Mouse (Mus musculus) MEL (cell line): ENCODE data around the gene Slc37a4. TPM values are rescaled to one million over a fixed set of nuclear protein-coding genes. Genes with fewer than 3 reads are reported as not detected.

ENCODE experiments used
- DNase-seq: peaks from one replicate; pipeline ENCODE4 v3.0.0; 2011; ENCODE audit warnings: low read depth, low spot score
- H3K27ac ChIP-seq: 2 replicates; pipeline ENCODE4 v1.5.1; 2012; ENCODE audit warnings: low read depth, mild to moderate bottlenecking, control low read depth, low read length, moderate library complexity; ENCODE audit not compliant: control insufficient read depth
- H3K27me3 ChIP-seq, 2 experiments: fragments of 150-350 bp in 1 of 2; sonication (generic) in 1 of 2; 2 replicates each; pipeline ENCODE4 v1.6.1; 2012; ENCODE audit warnings: low read length in 2 of 2, mild to moderate bottlenecking in 2 of 2, improper control_type of control experiment in 1 of 2, moderate library complexity in 1 of 2; ENCODE audit not compliant: insufficient read depth in 2 of 2, control insufficient read depth in 1 of 2
- H3K36me3 ChIP-seq, 2 experiments: 2 replicates each; pipeline ENCODE4 v1.6.1; 2012 to 2014; ENCODE audit warnings: low read length in 2 of 2, improper control_type of control experiment in 1 of 2, inconsistent platforms in 1 of 2, mild to moderate bottlenecking in 1 of 2; ENCODE audit not compliant: insufficient read depth in 2 of 2, control insufficient read depth in 1 of 2
- H3K4me1 ChIP-seq, 2 experiments: fragments of 150-350 bp in 1 of 2; sonication (generic) in 1 of 2; 2 replicates each; pipeline ENCODE4 v1.6.1; 2012; ENCODE audit warnings: low read length in 2 of 2, improper control_type of control experiment in 1 of 2, mild to moderate bottlenecking in 1 of 2; ENCODE audit not compliant: insufficient read depth in 2 of 2, control insufficient read depth in 1 of 2
- H3K4me3 ChIP-seq, 2 experiments: fragments of 150-350 bp in 1 of 2; sonication (generic) in 1 of 2; 2 replicates each; pipeline ENCODE4 v1.5.1; 2012; ENCODE audit warnings: low read depth in 2 of 2, low read length in 2 of 2, mild to moderate bottlenecking in 2 of 2, moderate library complexity in 2 of 2, control low read depth in 1 of 2, improper control_type of control experiment in 1 of 2; ENCODE audit not compliant: control insufficient read depth in 1 of 2, insufficient read depth in 1 of 2
- H3K79me2 ChIP-seq: 2 replicates; pipeline ENCODE4 v1.6.1; 2012; ENCODE audit warnings: mild to moderate bottlenecking, low read length, moderate library complexity; ENCODE audit not compliant: control insufficient read depth, poor library complexity, insufficient read depth
- H3K9ac ChIP-seq: 2 replicates; pipeline ENCODE4 v1.6.1; 2012; ENCODE audit warnings: low read depth, mild to moderate bottlenecking, control low read depth, low read length, moderate library complexity; ENCODE audit not compliant: control insufficient read depth, poor library complexity, severe bottlenecking
- H3K9me3 ChIP-seq: fragments of 150-350 bp; sonication (generic); replicated peaks from 2 replicates; pipeline ENCODE4 v1.6.1; 2012; ENCODE audit warnings: mild to moderate bottlenecking, low read length, improper control_type of control experiment, moderate library complexity; ENCODE audit not compliant: insufficient read depth
- CHD1 ChIP-seq: IDR thresholded peaks from 2 replicates; pipeline ENCODE4 v1.6.1; 2012; ENCODE audit warnings: low read depth, mild to moderate bottlenecking, inconsistent platforms, low read length, improper control_type of control experiment
- CHD2 ChIP-seq: IDR thresholded peaks from 2 replicates; pipeline ENCODE4 v1.6.1; 2011; ENCODE audit warnings: low read length, improper control_type of control experiment
- E2F4 ChIP-seq: IDR thresholded peaks from 2 replicates; pipeline ENCODE4 v1.6.1; 2011; ENCODE audit warnings: low read depth, low read length, improper control_type of control experiment, borderline replicate concordance
- ELF1 ChIP-seq: IDR thresholded peaks from 2 replicates; pipeline ENCODE4 v1.6.1; 2014; ENCODE audit warnings: low read depth, mild to moderate bottlenecking, inconsistent platforms, low read length, improper control_type of control experiment, moderate library complexity
- EP300 ChIP-seq, 2 experiments: IDR thresholded peaks; 2 replicates each; pipeline ENCODE4 v1.6.1; 2011; ENCODE audit warnings: improper control_type of control experiment in 2 of 2, low read length in 2 of 2, low read depth in 1 of 2, mild to moderate bottlenecking in 1 of 2
- ETS1 ChIP-seq: IDR thresholded peaks from 2 replicates; pipeline ENCODE4 v1.6.1; 2012; ENCODE audit warnings: low read depth, mild to moderate bottlenecking, inconsistent platforms, low read length, improper control_type of control experiment, moderate library complexity
- GABPA ChIP-seq: IDR thresholded peaks from 2 replicates; pipeline ENCODE4 v1.6.1; 2012; ENCODE audit warnings: low read depth, mild to moderate bottlenecking, inconsistent platforms, low read length, improper control_type of control experiment, moderate library complexity
- GATA1 ChIP-seq: IDR thresholded peaks from 2 replicates; pipeline ENCODE4 v1.6.1; 2011; ENCODE audit warnings: low read depth, low read length, improper control_type of control experiment
- HCFC1 ChIP-seq: IDR thresholded peaks from 2 replicates; pipeline ENCODE4 v1.6.1; 2012; ENCODE audit warnings: low read depth, mild to moderate bottlenecking, inconsistent platforms, low read length, improper control_type of control experiment, moderate library complexity
- KAT2A ChIP-seq: conservative IDR thresholded peaks from 2 replicates; pipeline ENCODE4 v1.6.1; 2012; ENCODE audit warnings: low read depth, low read length, improper control_type of control experiment, inconsistent platforms
- MYB ChIP-seq: IDR thresholded peaks from 2 replicates; pipeline ENCODE4 v1.6.1; 2011; ENCODE audit warnings: mild to moderate bottlenecking, low read depth, low read length, improper control_type of control experiment
- MYC ChIP-seq: IDR thresholded peaks from 2 replicates; pipeline ENCODE4 v1.6.1; 2011; ENCODE audit warnings: low read depth, mild to moderate bottlenecking, low read length, improper control_type of control experiment, moderate library complexity
- NELFE ChIP-seq: IDR thresholded peaks from 2 replicates; pipeline ENCODE4 v1.6.1; 2011; ENCODE audit warnings: low read depth, low read length, improper control_type of control experiment
- NRF1 ChIP-seq: IDR thresholded peaks from 2 replicates; pipeline ENCODE4 v1.6.1; 2014; ENCODE audit warnings: low read depth, mild to moderate bottlenecking, inconsistent platforms, low read length, improper control_type of control experiment, moderate library complexity; ENCODE audit not compliant: poor library complexity, insufficient read depth, severe bottlenecking
- POLR2A ChIP-seq, 2 experiments: IDR thresholded peaks; 2 replicates each; pipeline ENCODE4 v1.6.1; 2011 to 2012; ENCODE audit warnings: low read length in 2 of 2, mild to moderate bottlenecking in 2 of 2, control low read depth in 1 of 2, improper control_type of control experiment in 1 of 2, low read depth in 1 of 2, moderate library complexity in 1 of 2; ENCODE audit not compliant: control insufficient read depth in 1 of 2, insufficient read depth in 1 of 2, poor library complexity in 1 of 2
- POLR2AphosphoS2 ChIP-seq: IDR thresholded peaks from 2 replicates; pipeline ENCODE4 v1.6.1; 2011; ENCODE audit warnings: low read length, improper control_type of control experiment
- POLR2AphosphoS5 ChIP-seq: IDR thresholded peaks from 2 replicates; pipeline ENCODE4 v1.6.1; 2012; ENCODE audit warnings: low read depth, borderline replicate concordance, mild to moderate bottlenecking, inconsistent platforms, low read length, moderate library complexity, mixed read lengths
- RCOR1 ChIP-seq: IDR thresholded peaks from 2 replicates; pipeline ENCODE4 v1.6.1; 2012; ENCODE audit warnings: low read depth, mild to moderate bottlenecking, inconsistent platforms, low read length, improper control_type of control experiment
- SIN3A ChIP-seq: IDR thresholded peaks from 2 replicates; pipeline ENCODE4 v1.6.1; 2012; ENCODE audit warnings: low read length, improper control_type of control experiment, inconsistent platforms
- TAL1 ChIP-seq: IDR thresholded peaks from 2 replicates; pipeline ENCODE4 v1.6.1; 2012; ENCODE audit warnings: mild to moderate bottlenecking, inconsistent platforms, low read length, moderate library complexity, mixed read lengths
- TBP ChIP-seq: IDR thresholded peaks from 2 replicates; pipeline ENCODE4 v1.8.0; 2011; ENCODE audit warnings: low read depth, low read length, improper control_type of control experiment
- TCF12 ChIP-seq: IDR thresholded peaks from 2 replicates; pipeline ENCODE4 v1.6.1; 2014; ENCODE audit warnings: low read depth, mild to moderate bottlenecking, inconsistent platforms, low read length, improper control_type of control experiment, moderate library complexity
- UBTF ChIP-seq: IDR thresholded peaks from 2 replicates; pipeline ENCODE4 v1.6.1; 2012; ENCODE audit warnings: low read depth, mild to moderate bottlenecking, inconsistent platforms, low read length, improper control_type of control experiment, moderate library complexity, borderline replicate concordance; ENCODE audit not compliant: insufficient read depth
- ZC3H11A ChIP-seq: IDR thresholded peaks from 2 replicates; pipeline ENCODE4 v1.6.1; 2012; ENCODE audit warnings: low read depth, mild to moderate bottlenecking, inconsistent platforms, low read length, improper control_type of control experiment
- ZKSCAN1 ChIP-seq: IDR thresholded peaks from 2 replicates; pipeline ENCODE4 v1.6.1; 2012; ENCODE audit warnings: low read depth, mild to moderate bottlenecking, inconsistent platforms, low read length, improper control_type of control experiment, moderate library complexity
- ZMIZ1 ChIP-seq: IDR thresholded peaks from 2 replicates; pipeline ENCODE4 v1.6.1; 2012; ENCODE audit warnings: low read depth, mild to moderate bottlenecking, inconsistent platforms, low read length, improper control_type of control experiment, moderate library complexity
- polyA plus RNA-seq, 2 experiments: library from polyadenylated mRNA; stranded (reverse) in 1 of 2; unstranded in 1 of 2; fragments of >175 nt in 1 of 2; fragments of >200 nt in 1 of 2; gene quantifications; 2 replicates each; pipeline versions ENCODE4 v1.2.1 to v1.2.4; 2012; ENCODE audit warnings: low replicate concordance in 2 of 2, low read depth in 1 of 2; ENCODE audit not compliant: insufficient read length in 2 of 2, insufficient read depth in 1 of 2, missing spikeins in 1 of 2
- total RNA-seq: library from RNA; depleted of rRNA; stranded (reverse); fragments of 300-350 nt; gene quantifications from 2 replicates; pipeline ENCODE4 v1.2.3, GENCODE M21; 2012

Slc37a4 gene
- total and polyA plus RNA-seq, 3 experiments = 29.0 to 35.3 TPM; not detected in 1

GRCm38 (mm10) chr9:44378153-44378730 is 18.4 kb upstream of the Slc37a4 start:
- Histone ChIP-seq H3K4me3 (peak overlapping the region; percentile 77 to 89), H3K79me2 (peaks cover 26% of the 10 kb centered on the region), H3K9me3 (no peaks in the 10 kb centered on the region), H3K36me3 (peaks cover 8 to 10% of the 10 kb centered on the region in 2 experiments), H3K4me1 (peaks cover 0 to 9% of the 10 kb centered on the region in 2 experiments; a peak in 3 of 4 replicates), H3K9ac (peak overlapping the region; percentile 89), H3K27ac (peak overlapping the region; percentile 89), H3K27me3 (no peaks in the 10 kb centered on the region)
- TF ChIP-seq SIN3A (peak; percentile 71), EP300 (IDR thresholded peaks at IDR 0.05; ENCODE audit: low read depth in 1 of 2, low read length in 2 of 2) (peak; percentile 33 to 60; a peak in 3 of 4 replicates), TAL1 (no peak), E2F4 (no peak), ETS1 (peak; percentile 63), RCOR1 (peak; percentile 58; the same call in 1 of the 2 replicates), POLR2AphosphoS2 (no peak; the same call in 1 of the 2 replicates), CHD1 (peak; percentile 27; the same call in 1 of the 2 replicates), NRF1 (no peak), MYC (0 out of 2 replicates have a peak, but pooled peaks have one; percentile 48), GATA1 (peak; percentile 76), TCF12 (0 out of 2 replicates have a peak, but pooled peaks have one; percentile 19), HCFC1 (no peak)
- DNase-seq = peak; percentile 60

DNA sequence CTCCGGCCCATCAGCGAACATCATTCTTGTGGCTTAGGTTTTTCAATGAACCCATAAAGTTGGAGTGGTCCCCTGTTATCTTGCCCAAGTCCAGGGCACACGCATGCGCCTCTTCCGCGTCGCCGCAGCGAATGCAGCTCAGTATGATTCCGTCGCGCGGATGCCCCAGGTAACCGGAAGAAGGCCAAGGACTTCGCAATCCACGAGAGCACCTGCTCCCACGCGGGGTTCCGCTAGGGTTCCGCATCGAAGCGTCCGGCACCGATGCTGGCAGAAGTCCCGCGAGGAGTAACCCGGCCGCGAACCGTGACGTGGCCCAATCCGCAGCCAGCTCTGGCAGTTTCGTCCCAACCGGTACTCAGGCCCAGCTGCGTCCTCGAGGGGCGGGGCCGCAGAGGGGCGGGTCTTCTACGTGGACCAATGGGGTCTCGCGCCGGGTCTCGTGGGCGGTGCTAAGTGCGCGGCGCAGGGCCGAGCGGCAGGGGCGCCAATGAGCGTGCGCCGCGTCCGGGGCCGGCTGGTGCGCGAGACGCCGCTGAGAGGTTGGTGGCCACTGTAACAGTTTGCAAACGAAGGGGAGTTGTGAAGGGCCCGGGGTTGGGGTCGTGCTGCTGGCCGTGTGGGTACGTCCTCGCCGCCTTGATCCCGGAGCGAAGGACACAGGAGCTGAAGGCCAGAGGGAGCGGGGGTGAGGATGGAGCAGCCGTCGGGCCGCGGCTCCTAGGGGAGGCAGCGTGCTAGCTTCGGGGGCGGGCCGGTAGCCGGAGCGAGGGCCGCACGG is 17.4 kb upstream of the Slc37a4 start, which contains the start of gene Hyou1:
Hyou1 (plus strand) TSS at position 437 of the 781 bp plus-strand sequence.
- Histone ChIP-seq H3K36me3 (peaks cover 8 to 10% of the 10 kb centered on the region in 2 experiments), H3K9me3 (no peaks in the 10 kb centered on the region), H3K4me3 (peak within 1 kb of the TSS; percentile 81 to 96), H3K79me2 (peaks cover 26% of the 10 kb centered on the region), H3K27ac (peak within 1 kb of the TSS; percentile 89), H3K27me3 (no peaks in the 10 kb centered on the region), H3K9ac (peak within 1 kb of the TSS; percentile 94), H3K4me1 (peaks cover 0 to 9% of the 10 kb centered on the region in 2 experiments; a peak in 3 of 4 replicates)
- DNase-seq = peak; percentile 98
- TF ChIP-seq POLR2A (IDR thresholded peaks at IDR 0.05; ENCODE audit: control insufficient read depth in 1 of 2, insufficient read depth in 1 of 2, low read depth in 1 of 2, low read length in 2 of 2, poor library complexity in 1 of 2) (peak; percentile 67 to 94), MYB (no peak), ZMIZ1 (0 out of 2 replicates have a peak, but pooled peaks have one; percentile 19), KAT2A (peak; percentile 49; the same call in 1 of the 2 replicates), ELF1 (peak; percentile 84), ZC3H11A (no peak), EP300 (IDR thresholded peaks at IDR 0.05; ENCODE audit: low read depth in 1 of 2, low read length in 2 of 2) (peak in 1 of 2 experiments; percentile 26; a peak in 2 of 4 replicates), NRF1 (peak; percentile 76), ETS1 (peak; percentile 22; the same call in 1 of the 2 replicates), TBP (peak; percentile 11; the same call in 1 of the 2 replicates), SIN3A (peak; percentile 90), ZKSCAN1 (no peak), GABPA (no peak), UBTF (no peak), POLR2AphosphoS5 (no peak), MYC (peak; percentile 89), TCF12 (peak; percentile 35; the same call in 1 of the 2 replicates), CHD1 (no peak), NELFE (peak; percentile 89), CHD2 (peak; percentile 90), E2F4 (no peak)
